Mouse (Mus musculus): ENCODE results near the gene Stk17b.
A peak's percentile ranks its signal among the peaks of the same experiment; 100 is the strongest.

The Stk17b gene

DNA sequence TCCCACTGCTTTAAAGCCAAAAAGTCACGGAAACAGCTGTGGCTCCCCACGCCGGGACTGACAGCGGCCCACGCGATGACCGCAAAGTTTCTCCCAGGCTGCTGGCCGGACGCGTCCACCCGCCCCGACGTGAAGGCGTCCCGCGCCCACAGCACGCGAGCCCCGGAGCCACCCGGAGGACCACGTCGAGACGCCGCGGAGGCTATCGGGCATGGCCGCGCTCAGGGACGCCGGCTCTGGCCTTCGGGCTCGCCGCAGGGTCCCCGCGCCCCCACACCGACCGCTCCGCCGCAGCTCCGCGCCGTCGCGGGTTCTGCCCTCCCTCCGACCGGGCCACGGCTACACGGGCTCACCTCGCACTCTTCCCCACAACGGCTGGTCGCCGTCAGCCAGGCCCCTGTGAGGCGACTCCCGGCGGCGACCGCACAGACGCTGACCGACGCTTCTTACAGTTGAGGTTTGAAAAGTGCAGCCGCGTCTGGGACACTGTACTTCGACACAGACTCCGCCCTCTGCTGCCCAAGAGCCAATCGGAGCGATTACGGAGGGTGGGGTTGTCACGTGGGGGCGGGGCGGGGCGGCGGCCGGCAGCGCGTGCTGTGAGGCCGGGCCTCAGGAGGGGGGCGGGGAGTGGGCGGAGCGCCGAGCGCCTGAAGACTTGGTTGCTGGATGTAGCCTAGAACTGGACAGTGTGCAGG, at the start of gene Stk17b:
Gene Stk17b (minus strand): TSS at position 504 of the 698 bp plus-strand sequence.
- DNase-seq (ENCODE audit: low spot score) = no peak

DNA sequence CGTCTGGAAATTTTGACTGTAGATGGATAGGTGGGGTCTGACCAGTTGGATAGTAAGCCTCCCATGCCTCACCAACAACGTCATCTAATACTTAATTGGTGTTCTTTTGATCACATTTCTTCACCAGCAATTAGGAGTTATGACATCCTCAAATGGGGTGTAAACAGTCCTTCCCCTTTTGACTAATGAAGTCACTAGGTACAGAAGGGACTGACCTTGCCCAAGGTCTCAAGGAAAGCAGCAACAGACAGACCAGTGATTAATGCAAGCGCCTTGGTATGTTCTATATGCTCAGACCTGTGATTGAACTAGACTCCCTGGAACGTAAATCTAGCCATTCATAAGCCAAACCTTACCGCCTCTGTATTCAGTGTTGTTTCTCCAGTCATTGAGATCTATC, 45.3 kb upstream of the Stk17b start:
- DNase-seq (ENCODE audit: low spot score) = no peak

DNA sequence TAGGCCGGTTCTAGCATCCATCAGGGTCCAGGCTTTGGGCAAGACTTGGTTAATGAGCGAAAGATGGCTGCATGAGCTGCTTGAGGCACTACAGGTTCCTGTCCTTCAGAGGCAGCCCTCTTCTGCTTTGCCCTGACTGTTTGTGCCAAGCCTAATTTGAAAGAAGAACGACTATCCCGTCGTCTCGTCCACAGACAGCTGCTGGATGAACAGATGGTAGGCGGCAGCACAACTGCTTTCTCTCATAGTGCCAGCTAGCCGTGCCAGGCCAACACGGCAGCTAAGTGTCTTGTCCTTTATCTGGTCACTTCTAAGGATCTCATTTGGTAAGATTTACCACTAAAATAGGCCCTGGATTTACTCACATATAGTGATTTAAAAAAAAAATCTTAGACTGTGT, 44.1 kb upstream of the Stk17b start:
- DNase-seq (ENCODE audit: low spot score) = no peak

DNA sequence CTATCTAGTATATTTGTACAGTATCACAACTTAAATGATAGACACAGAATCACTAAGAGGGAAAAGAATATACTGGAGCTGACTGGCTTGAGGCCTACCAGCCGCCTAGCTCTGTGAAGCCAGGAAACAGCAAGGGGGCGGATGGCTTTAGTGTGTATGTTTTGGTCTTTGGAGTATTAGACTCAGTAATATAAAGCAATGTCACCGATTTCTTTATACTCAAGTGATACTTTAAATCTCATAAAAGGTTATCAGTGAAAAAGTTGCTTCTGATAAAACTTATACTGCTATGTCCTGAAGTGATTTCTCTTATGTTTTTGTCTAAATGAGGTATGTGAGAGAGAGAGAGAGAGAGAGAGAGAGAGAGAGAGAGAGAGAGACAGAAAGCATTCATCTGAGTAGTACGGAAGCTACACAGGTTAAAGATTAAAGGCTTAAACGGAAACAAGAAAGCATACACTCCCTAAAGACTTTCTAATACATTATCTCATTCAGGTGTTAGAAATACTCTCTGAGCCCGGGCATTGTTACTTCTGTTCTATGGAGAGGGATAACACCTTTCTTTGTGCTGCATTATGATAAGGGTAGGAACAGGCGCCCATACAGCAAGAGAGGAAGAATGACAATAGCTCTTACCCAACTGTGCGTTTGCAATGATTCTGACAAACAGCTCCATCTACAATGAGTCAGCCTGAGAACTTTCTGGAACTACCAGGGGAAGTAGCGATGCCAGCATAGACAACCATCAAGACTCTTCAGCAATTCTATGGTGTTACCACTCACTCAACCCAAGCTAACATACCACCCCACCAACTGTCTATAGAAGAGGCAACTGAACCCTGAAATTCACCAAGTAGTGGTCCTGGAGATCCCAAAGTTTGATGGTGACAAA, 39.7 kb upstream of the Stk17b start:
- DNase-seq (ENCODE audit: low spot score) = no peak

DNA sequence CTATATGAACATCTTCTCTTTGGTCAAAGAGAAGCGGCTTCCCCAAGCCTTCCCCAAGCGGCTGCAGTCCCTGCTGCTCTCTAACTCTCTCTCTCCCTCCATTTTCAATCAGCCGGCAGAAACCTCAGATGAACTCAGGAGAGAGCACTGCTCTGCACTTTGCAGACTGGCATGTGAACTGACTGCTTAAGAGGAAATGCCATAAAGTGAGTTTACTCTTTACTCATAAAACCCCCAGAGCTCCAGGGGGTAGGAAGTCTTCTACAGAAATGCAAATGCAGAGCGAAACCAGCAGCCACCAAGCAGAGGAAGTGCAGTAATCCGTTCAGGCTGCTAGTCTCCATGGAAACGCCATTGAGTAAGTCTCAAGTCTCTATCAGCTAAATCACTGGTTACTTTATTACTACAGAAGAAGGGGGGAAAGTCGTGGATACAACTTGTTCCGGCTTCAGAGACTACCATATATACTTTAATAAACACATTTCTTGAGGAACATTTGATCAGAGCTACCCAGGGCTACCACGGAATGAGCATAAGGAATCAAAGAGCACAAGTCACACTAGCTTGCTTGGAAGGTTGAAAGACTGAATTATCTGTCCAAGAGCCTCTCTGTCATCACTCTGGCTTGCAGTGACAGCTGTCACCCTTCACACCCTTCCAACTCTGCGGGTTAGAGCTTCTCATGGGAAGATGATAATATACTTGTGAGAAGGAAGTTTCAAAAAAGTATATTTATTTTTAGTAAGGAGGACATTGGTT, 38.8 kb upstream of the Stk17b start:
- DNase-seq (ENCODE audit: low spot score) = peak; percentile 42

DNA sequence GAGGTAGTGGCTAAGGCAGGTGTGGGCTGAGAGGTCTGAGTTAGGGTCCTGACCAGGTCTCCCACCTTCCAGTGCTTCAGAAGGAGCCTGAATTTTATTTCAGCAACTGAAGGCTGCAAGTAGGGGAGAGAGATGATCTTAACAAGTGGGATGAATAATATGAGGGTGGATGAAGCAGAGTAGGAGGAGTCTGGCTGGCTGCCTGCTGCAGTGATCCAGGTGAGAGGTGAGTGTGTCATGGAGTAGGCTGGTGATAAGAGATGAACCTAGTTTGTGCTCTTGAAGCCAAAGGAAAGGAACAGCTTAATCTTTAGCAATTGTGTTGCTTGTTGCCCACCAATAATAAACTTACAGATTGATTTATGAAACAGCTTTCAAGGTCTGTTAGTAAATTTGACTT, 37.0 kb upstream of the Stk17b start:
- DNase-seq (ENCODE audit: low spot score) = no peak

DNA sequence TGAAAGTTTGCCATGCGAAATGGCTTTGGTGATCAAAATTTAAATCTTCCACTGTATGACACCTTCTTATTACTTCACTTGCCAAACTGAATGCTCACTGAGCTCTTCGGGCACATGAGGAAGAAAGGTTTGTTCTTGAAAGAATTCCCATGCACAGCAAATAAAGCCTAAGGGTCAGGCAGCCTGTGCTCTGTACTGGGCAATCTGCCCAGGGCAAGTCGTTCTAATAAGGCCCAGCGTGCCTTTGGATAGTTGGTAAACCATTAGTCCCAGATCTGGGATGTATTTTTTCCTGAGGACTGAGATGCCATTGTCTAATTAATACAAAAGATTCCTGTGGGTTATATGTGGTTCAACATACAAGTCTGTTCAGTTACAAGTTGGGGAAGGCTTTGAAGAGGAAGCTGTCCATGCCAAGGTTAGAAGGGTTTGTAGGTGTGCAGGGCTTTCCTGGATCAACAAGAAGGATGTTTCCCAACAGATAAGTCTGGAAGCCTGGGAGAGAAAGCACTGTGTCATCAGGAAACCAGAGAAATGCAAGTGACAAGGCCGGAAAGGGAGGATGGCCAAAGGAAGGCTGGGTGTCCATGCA, 35.1 kb upstream of the Stk17b start:
- no peak for DNase-seq (ENCODE audit: low spot score)

DNA sequence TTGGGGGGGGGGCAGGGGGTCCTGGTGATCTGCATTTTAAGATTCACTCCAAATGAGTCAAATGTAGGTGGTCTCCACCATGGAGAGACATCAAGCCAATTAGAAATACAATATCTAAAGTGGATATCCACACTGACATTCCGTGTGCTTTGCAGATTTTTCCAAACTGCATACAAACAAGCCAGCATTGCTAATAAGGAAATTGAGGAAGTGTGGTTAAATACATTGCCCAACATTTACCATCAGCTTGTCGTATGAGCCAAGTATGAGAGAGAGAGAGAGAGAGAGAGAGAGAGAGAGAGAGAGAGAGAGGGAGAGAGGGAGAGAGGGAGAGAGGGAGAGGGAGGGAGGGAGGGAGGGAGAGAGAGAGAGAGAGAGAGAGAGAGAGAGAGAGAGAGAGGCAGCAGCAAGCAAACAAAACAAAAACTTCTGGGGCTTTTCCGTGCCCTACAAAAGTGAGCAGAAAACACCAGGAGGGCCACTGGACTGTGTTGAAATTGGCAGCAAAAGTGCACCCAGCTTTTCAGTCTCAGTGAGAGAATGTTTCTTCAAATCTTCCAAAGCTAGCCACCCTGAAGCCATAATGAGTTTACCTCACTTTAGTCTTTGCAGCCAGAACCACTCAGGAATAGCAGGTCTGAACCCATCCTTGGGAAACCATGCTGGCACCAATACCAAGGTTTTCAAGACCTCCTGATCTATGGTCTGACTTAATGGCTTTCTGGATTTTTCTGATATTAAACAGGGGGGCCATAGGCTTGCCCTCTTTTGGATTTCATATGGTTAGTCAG, 33.2 kb upstream of the Stk17b start:
- DNase-seq (ENCODE audit: low spot score) = no peak

DNA sequence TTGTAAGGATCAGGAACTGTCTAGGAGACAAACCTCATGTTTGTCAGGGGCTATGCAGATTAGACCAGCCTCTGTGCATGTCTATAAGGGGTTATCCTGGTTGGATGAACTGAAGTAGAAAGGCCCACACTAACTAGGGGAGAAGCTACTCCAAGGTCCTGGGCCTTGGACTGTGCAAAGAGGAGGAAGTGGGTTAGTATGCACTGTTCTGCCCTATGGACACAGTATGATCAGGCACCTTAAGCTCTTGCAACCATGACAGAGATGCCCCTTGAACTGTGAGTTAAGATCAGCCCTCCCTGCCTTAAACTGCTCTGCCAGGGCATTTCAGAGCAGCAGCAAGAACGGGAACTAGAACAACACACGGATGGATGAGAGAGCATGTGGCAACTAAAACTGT, 31.3 kb upstream of the Stk17b start:
- DNase-seq (ENCODE audit: low spot score) = no peak

DNA sequence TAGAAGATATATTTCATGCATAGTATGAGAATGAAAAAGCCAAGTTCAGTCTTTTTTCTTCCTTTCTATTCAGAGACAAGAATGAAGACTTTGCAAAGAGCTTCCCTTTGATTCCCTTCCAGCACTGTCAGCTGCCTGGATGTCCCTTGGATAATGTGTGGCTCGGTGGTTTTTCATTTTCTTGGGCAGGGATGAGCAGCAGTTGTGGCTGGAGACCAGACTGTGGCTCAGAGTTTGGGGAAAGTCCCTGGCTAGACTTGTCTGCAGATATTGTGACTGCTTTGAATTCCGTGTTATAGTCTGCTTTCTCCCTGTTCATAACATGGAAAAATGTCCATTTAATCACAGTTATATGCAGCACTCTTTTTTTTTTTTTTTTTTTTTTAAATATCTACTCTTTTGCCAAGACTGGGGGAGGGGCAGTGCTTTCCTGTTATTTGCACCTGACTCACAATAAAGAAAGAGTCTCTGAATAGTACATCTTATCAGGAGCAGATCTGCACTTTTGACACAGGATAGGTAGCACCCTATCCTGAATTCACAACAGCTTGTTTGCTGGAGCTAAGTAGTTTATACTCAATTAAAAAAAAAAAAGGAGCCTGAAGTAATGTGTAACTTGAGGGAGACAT, 29.2 kb upstream of the Stk17b start:
- no peak for DNase-seq (ENCODE audit: low spot score)

DNA sequence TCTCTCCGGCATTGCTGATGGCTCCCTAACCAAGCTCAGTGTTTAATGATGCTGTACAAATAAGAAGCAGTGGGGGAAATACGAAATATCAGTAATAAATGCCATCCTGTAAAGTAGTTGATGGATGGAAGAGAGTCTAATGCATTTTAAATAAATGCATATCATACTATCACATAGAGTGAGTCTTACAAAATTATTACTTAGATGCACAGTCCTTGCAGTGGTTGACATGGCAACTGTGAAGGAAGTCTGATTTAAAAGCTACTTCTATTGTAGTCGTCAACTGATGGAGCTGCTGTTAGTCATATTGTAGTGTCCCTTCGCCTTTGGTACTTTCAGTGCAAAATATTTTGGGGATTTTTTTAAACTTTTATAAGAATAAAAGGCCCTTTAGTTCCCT, 26.9 kb upstream of the Stk17b start:
- no peak for DNase-seq (ENCODE audit: low spot score)

DNA sequence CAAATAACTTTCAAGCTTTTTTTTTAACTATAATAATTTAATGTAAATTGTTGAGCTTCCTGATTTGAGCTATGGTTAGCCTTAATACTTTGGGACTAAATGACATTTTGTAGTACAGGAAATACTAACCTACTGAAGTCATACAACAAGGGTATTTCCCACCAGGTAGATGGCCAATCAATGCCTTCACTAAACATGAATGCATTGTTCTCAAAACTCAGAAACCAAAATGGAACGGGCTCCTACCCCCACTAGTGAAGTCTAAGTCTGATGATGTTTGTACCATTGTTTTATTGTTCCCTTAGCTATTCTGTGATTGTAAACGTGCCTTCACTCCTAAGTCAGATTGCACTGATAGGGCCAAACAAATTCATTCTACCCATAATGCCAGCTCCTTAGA, 23.2 kb upstream of the Stk17b start:
- no peak for DNase-seq (ENCODE audit: low spot score)

DNA sequence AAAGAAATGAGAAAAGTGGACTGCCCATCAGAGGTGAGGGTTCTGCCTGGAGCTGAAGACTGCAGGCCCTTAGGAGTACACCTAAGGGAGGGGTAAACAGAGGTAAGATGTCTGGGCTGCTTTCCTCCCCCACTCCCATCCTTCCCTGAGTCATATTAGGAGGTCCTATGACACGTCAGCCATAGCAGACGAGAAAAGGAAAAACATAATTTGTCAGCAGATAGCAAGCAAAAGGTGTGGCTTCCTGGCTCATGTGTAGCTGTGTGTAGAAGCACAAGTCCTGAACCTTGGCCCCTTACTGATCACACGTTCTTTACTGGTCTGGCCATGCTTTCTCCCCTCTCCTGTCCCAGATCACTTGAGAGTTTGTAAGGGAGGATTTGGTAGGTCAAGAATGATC, 12.8 kb upstream of the Stk17b start:
- DNase-seq (ENCODE audit: low spot score) = no peak

DNA sequence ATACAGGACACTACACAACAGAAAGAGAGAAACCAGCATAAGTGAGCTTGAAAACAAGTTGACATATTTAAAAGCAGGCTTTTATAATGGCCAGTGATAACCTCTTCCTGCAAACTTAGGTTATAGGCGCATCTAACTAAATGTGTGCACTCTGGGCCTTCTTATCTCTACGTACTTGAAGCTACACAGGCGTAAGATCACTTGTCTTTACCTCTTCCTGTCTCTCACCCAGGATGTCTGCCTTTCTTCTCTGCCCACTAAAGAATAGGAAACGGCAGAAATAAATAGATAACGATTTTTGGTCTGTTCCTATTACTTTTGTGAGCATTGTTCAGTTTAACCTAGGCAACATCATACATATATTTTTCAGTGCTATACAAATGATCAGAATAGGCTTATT, 12.1 kb upstream of the Stk17b start:
- DNase-seq (ENCODE audit: low spot score) = no peak

DNA sequence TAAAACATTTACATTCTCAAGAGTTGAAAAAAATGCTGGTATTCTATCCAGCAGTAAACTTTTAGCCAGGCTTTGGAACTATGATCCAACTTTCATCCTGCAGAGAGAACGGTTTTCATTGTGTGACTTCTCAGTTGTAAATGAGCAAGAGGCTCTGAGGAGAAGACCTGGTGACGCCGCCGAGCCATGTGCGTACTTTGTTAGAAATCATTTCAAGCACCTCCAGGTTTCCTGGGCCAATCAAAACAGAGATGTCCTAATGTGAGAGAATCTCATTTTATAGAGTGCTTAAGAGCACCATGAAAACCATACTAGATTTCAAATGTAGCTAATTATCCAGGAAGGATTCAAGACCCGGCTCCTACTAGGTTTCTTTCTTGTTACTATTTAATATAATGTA, 11.2 kb upstream of the Stk17b start:
- no peak for DNase-seq (ENCODE audit: low spot score)

DNA sequence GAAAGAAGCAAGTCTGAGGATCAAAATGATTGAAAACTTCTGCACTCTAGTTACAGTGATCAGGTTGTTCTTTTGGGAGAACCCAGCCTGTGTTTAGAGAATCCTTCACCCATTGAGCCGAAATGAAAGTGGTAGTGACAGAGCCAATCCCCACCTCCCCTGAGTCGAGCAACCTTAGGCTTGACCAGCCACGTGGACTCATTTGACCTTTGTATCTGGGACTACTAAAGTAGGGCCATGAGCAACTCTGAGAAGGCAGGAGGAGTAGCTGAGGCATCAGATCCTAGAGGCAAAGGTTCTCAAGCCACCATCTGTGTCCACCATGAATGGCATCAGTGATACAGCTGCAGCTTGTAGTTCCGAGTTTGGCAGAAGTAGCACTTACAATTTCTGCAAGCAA, 10.6 kb upstream of the Stk17b start:
- no peak for DNase-seq (ENCODE audit: low spot score)

DNA sequence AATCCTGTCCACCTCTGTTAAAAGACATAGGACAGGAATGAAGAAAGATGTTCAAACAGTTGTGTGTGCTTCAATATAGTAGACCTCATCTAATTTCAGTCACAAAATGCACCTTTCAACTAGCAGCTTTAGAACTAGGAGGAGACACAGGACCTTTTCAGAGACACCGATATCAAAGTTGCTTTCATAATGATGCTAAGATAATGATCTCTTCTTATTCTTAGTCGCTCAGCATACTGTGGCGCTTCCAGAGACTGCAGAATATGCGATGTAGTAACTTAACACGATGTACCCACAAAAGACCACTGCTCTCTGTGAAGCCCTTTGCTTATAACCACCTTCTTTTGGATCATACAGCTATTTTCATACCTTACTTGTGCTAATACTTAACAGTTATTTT, 10.1 kb upstream of the Stk17b start:
- DNase-seq (ENCODE audit: low spot score) = no peak

DNA sequence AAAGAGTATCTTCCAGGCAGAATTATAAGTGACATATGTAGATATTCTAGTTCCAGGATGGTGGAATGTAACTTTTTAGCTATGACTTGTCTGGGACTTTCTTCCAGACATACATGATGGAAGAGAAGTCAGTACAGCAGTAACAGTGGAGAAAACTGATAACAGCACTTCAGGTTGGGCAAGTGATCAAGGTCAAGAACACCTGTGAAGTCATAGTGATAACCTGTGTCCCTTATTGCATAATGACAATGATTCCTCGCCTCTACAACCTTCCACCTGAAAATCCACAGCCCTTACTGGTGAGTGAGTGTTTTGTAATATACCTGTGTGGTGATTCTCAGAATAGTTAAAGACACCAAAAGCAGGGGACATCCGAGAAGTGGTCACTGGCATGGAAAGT, 9.3 kb upstream of the Stk17b start:
- DNase-seq (ENCODE audit: low spot score) = no peak

DNA sequence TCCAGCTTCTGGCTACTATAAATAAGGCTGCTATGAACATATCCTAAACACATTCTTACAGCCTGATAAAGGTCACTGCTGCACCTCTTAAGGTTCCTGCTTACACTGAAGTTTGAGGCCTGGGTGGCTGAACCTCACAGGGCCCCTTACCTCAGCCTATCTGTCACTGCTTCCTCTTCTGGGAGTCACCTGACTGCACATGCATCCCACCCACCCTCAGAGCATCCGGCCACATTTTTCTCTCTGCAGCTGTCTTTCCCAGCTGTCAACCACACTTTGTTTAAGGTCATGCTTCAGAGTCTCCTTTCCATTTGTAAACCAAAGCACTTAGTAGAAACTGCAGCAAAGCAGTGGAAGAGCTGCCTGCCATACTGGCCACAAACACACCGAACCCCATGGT, 6.3 kb upstream of the Stk17b start:
- DNase-seq (ENCODE audit: low spot score) = no peak

DNA sequence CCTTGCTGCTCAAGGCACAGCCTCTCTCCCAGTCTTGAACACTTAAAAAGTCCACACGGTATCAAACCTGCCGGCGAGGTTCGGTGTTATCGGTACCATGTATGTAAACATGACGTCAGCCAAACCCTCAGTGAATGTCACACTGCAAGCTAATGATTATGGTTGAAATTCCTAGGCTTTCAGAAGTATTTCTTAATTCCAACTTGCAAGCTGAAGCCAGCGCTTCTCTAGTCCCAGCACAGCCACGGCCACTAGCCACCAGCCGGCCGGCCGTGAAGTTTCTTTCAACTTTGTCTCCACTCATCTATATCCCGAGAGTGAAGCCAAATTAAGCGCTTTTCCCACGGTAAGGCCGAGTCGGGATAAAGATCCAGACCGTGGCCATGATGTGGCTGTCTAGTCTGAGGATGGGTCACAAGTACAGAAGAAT, 718 bp downstream of the Stk17b start:
- DNase-seq (ENCODE audit: low spot score) = no peak

DNA sequence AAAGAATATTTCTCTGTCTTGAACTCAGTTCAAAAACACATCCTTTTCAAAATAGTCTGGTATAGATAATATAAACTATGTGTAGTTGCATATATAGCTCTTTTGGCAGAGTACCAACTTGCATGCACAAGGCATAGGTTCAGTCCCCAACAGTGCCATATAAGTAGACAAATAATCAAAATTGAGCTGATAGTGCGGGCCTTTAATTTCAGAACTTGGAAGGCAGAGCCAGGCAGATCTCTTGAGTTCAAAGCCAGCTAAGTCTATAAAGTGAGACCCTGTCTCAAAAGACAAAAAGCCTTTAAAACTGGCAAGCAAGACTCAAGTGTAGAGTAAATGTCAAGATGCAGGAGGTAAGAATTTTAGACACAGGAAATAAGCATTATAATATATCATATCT, 2.1 kb downstream of the Stk17b start:
- no peak for DNase-seq (ENCODE audit: low spot score)

Measured in layer of hippocampus, adult 9-10 months (tissue).